Mouse (Mus musculus): ENCODE results near the gene Mfrp. TPM values are rescaled to one million over a fixed set of nuclear protein-coding genes. Genes with fewer than 3 reads are reported as not detected.
"Not testable (repeated sequence)": the region's sequence is repeated elsewhere in the genome, so short reads cannot be mapped to it uniquely, and the experiment has no call there.

The Mfrp gene
- polyA plus RNA-seq, 1 experiment from 2014 or later: not detected

- DNase-seq (ENCODE audit: low spot score): no peak
Observed at GRCm38 (mm10) chr9:44104881-44105280, 3.4 kb downstream of the Mfrp start.

- DNase-seq (ENCODE audit: low spot score): no peak
Observed at GRCm38 (mm10) chr9:44105781-44106180, 4.3 kb downstream of the Mfrp start.

- DNase-seq (ENCODE audit: low spot score): no peak
Observed at GRCm38 (mm10) chr9:44106182-44106581, 4.7 kb downstream of the Mfrp start.

- DNase-seq (ENCODE audit: low spot score): no peak
Observed at GRCm38 (mm10) chr9:44106596-44106995, 5.1 kb downstream of the Mfrp start.

- DNase-seq (ENCODE audit: low spot score): no peak
Observed at GRCm38 (mm10) chr9:44107110-44107509, 5.6 kb downstream of the Mfrp start, which contains the start of gene C1qtnf5. C1qtnf5 (plus strand) TSS chr9:44107245.

- no peak for DNase-seq (ENCODE audit: low spot score)
Observed at GRCm38 (mm10) chr9:44107557-44108179, 6.1 kb downstream of the Mfrp start.

- DNase-seq (ENCODE audit: low spot score): no peak
Observed at GRCm38 (mm10) chr9:44108269-44109055, 6.9 kb downstream of the Mfrp start.

GRCm38 (mm10) chr9:44109360-44110095 lies 8.0 kb downstream of the Mfrp start:
- peak; percentile 79 for DNase-seq (ENCODE audit: low spot score)

GRCm38 (mm10) chr9:44111909-44112308 lies 10.4 kb downstream of the Mfrp start:
- DNase-seq (ENCODE audit: low spot score): not testable (repeated sequence)

- DNase-seq (ENCODE audit: low spot score): peak; percentile 97
Observed at GRCm38 (mm10) chr9:44113105-44113789, 11.7 kb downstream of the Mfrp start, which contains the start of the genes Gm49380 and Rnf26. Gm49380 (minus strand) TSS chr9:44113500. Rnf26 (minus strand) TSS chr9:44113517.

- no peak for DNase-seq (ENCODE audit: low spot score)
Observed at GRCm38 (mm10) chr9:44114453-44114852, 12.9 kb downstream of the Mfrp start.

GRCm38 (mm10) chr9:44115599-44115998 lies 14.1 kb downstream of the Mfrp start:
- peak; percentile 47 for DNase-seq (ENCODE audit: low spot score)

GRCm38 (mm10) chr9:44116182-44116581 lies 14.7 kb downstream of the Mfrp start:
- DNase-seq (ENCODE audit: low spot score): no peak

GRCm38 (mm10) chr9:44119011-44119410 lies 17.5 kb downstream of the Mfrp start:
- peak; percentile 62 for DNase-seq (ENCODE audit: low spot score)

- DNase-seq (ENCODE audit: low spot score): no peak
Observed at GRCm38 (mm10) chr9:44119948-44120465, 18.5 kb downstream of the Mfrp start.

GRCm38 (mm10) chr9:44124317-44124716 lies 22.8 kb downstream of the Mfrp start:
- no peak for DNase-seq (ENCODE audit: low spot score)

- no peak for DNase-seq (ENCODE audit: low spot score)
Observed at GRCm38 (mm10) chr9:44125026-44125425, 23.5 kb downstream of the Mfrp start.

GRCm38 (mm10) chr9:44125546-44126428 lies 24.3 kb downstream of the Mfrp start:
- peak; percentile 86 for DNase-seq (ENCODE audit: low spot score)

GRCm38 (mm10) chr9:44126746-44127145 lies 25.2 kb downstream of the Mfrp start:
- no peak for DNase-seq (ENCODE audit: low spot score)

- no peak for DNase-seq (ENCODE audit: low spot score)
Observed at GRCm38 (mm10) chr9:44127351-44127801, 25.8 kb downstream of the Mfrp start.
